Mouse (Mus musculus) forebrain, embryonic 12.5 days (tissue): Measurements from ENCODE around the gene Odf4. TPM values are rescaled to one million over a fixed set of nuclear protein-coding genes. Genes with fewer than 3 reads are reported as not detected.

ENCODE experiments used
- ATAC-seq: fragments of 200-750 bp; cut with Nextera tagmentation; 2 replicates; pipeline ENCODE4 v1.8.0; 2017; ENCODE audit warnings: moderate TSS enrichment; ENCODE audit not compliant: low FRiP score
- H3K27ac ChIP-seq: fragments of 300-500 bp; sonication (generic); 2 replicates; pipeline ENCODE4 v1.5.1; 2016; ENCODE audit warnings: mild to moderate bottlenecking
- H3K27me3 ChIP-seq: fragments of 300-500 bp; sonication (generic); 2 replicates; pipeline ENCODE4 v1.6.1; 2016; ENCODE audit warnings: mild to moderate bottlenecking
- H3K36me3 ChIP-seq: fragments of 300-500 bp; sonication (generic); replicated peaks from 2 replicates; pipeline ENCODE4 v1.6.1; 2016; ENCODE audit warnings: mild to moderate bottlenecking
- H3K4me1 ChIP-seq: fragments of 300-500 bp; sonication (generic); 2 replicates; pipeline ENCODE4 v1.6.1; 2016
- H3K4me2 ChIP-seq: fragments of 300-500 bp; sonication (generic); 2 replicates; pipeline ENCODE4 v1.6.1; 2016; ENCODE audit warnings: mild to moderate bottlenecking, moderate library complexity
- H3K4me3 ChIP-seq: fragments of 300-500 bp; sonication (generic); replicated peaks from 2 replicates; pipeline ENCODE4 v1.5.1; 2016; ENCODE audit warnings: mild to moderate bottlenecking
- H3K9ac ChIP-seq: fragments of 300-500 bp; sonication (generic); 2 replicates; pipeline ENCODE4 v1.6.1; 2016; ENCODE audit warnings: mild to moderate bottlenecking
- H3K9me3 ChIP-seq: fragments of 300-500 bp; sonication (generic); 2 replicates; pipeline ENCODE4 v1.6.1; 2016
- WGBS: fragments of 180-500 bp; shearing (Covaris S2); methylation state at CpG from one replicate; pipeline ENCODE4 v1.1.7; 2016; 5-methylcytosine and 5-hydroxymethylcytosine counted together
- polyA plus RNA-seq: library from polyadenylated mRNA; unstranded; fragments of >200 nt; fragmentation: Nextera tagmentation; extraction: Ambion mirVana; gene quantifications from 2 replicates; pipeline ENCODE4 v1.2.1, GENCODE M21; 2016

The Odf4 gene
- polyA plus RNA-seq, 1 experiment from 2014 or later, result 0.54 TPM

DNA sequence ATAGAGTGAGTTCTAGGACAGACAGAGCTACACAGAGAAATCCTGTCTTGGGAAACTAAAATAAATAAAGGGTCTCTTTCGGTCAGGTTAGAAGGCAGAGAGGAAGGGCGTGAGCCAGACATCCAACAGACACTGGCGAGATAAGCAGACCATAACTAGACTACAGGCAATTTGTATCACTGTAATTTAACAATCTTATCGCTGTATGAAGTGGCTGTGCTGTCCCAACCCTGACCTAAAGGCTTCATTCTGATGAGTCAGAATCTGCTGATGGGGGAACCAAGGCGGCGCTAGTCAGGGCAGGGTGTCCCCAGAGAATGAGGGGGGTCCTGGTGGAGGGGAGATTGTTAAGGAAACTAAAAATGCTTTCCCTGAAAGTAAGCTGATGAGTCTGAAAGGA is 28.1 kb downstream of the Odf4 start:
- peaks cover 6% of the 10 kb centered on the region; the same call in 1 of the 2 replicates for H3K27me3 ChIP-seq
- no peaks in the 10 kb centered on the region for H3K9me3 ChIP-seq
- no peak overlapping the region for H3K4me3 ChIP-seq
- no peak overlapping the region for H3K9ac ChIP-seq
- no peak overlapping the region for H3K27ac ChIP-seq
- no peak overlapping the region for H3K4me2 ChIP-seq
- H3K4me1 ChIP-seq, result peaks cover 11% of the 10 kb centered on the region
- peaks cover 11% of the 10 kb centered on the region for H3K36me3 ChIP-seq
- WGBS, result 88% methylated on average over 6 of the region's 6 CpGs
- no peak for ATAC-seq

DNA sequence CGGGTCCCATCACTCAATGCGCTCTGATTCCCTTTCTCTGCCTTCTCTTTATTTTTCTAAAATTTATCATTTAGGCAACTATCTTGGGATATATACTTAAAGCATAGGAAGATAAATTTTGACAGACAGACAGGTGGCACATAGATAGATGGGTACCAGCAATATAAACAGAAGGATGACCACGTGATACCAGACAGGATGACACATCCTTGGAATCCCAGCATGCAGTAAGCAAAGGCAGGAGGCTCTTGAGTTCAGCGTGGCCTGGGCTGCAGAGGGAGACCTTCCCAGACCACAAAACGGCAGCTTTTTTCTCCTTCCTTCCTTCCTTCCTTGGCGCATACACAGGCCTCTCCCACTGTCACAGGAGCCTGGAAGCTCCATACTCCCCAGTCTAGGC is 29.0 kb downstream of the Odf4 start:
- Histone ChIP-seq H3K9ac (no peak overlapping the region), H3K27me3 (peaks cover 6% of the 10 kb centered on the region; the same call in 1 of the 2 replicates), H3K4me3 (no peak overlapping the region), H3K4me1 (peaks cover 9% of the 10 kb centered on the region), H3K36me3 (peaks cover 1% of the 10 kb centered on the region), H3K27ac (no peak overlapping the region), H3K4me2 (no peak overlapping the region), H3K9me3 (no peaks in the 10 kb centered on the region)
- ATAC-seq, result no peak
- WGBS, result 75% methylated on average over 6 of the region's 6 CpGs

DNA sequence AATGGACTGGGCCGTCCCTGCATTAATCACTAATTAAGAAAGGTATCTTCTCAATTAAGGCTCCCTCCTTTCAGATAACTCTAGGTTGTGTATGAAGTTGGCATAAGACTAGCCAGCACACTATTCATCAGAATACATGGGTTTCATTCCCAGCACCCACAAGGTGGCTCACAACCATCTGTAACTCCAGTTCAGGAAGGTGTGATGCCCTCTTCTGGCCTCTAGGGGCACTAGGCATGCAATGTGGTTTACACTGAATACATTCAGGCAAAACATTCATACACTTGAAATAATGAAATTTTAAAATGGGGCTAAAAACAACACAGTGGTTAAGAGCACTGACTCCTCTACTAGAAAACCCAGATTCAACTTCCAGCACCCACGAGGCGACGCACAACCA is 29.8 kb downstream of the Odf4 start:
- H3K9me3 ChIP-seq, result no peaks in the 10 kb centered on the region
- H3K4me2 ChIP-seq, result no peak overlapping the region
- 51% methylated on average over 4 of the region's 4 CpGs for WGBS
- H3K4me1 ChIP-seq, result peaks cover 4% of the 10 kb centered on the region; the same call in 1 of the 2 replicates
- no peak overlapping the region for H3K9ac ChIP-seq
- no peak overlapping the region for H3K4me3 ChIP-seq
- no peak overlapping the region for H3K27ac ChIP-seq
- peaks cover 6% of the 10 kb centered on the region; the same call in 1 of the 2 replicates for H3K27me3 ChIP-seq
- H3K36me3 ChIP-seq, result no peaks in the 10 kb centered on the region
- no peak for ATAC-seq

DNA sequence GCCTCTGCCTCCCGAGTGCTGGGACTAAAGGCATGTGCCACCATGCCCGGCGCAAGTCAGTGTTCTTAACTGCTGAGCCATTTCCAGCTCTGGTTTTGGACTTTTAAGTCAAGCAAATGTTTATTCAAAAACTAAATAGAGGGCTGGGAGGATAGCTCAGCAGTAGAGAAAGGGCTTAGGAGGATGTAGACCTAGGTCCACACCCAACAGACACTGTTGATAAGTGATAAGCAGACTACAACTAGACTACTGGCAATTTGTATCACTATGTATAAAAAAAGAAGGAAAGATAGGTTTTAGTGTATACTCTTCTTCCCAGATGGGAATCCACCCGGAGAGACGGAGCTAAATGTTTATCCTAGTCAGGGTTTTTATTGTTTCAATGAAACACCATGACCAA is 30.6 kb downstream of the Odf4 start:
- no peak overlapping the region for H3K4me3 ChIP-seq
- H3K9ac ChIP-seq, result no peak overlapping the region
- peaks cover 4% of the 10 kb centered on the region; the same call in 1 of the 2 replicates for H3K4me1 ChIP-seq
- H3K36me3 ChIP-seq, result no peaks in the 10 kb centered on the region
- H3K9me3 ChIP-seq, result no peaks in the 10 kb centered on the region
- ATAC-seq, result no peak
- H3K27me3 ChIP-seq, result peaks cover 6% of the 10 kb centered on the region; the same call in 1 of the 2 replicates
- WGBS, result 92% methylated on average over 5 of the region's 5 CpGs
- no peak overlapping the region for H3K4me2 ChIP-seq
- H3K27ac ChIP-seq, result no peak overlapping the region

GRCm38 (mm10) chr11:68893911-68894464 is 32.9 kb downstream of the Odf4 start:
- Histone ChIP-seq H3K27ac (no peak overlapping the region), H3K36me3 (no peaks in the 10 kb centered on the region), H3K27me3 (no peaks in the 10 kb centered on the region), H3K9ac (no peak overlapping the region), H3K4me1 (no peaks in the 10 kb centered on the region), H3K4me3 (no peak overlapping the region), H3K4me2 (no peak overlapping the region), H3K9me3 (no peaks in the 10 kb centered on the region)
- no peak for ATAC-seq
- 75% methylated on average over 12 of the region's 12 CpGs for WGBS

DNA sequence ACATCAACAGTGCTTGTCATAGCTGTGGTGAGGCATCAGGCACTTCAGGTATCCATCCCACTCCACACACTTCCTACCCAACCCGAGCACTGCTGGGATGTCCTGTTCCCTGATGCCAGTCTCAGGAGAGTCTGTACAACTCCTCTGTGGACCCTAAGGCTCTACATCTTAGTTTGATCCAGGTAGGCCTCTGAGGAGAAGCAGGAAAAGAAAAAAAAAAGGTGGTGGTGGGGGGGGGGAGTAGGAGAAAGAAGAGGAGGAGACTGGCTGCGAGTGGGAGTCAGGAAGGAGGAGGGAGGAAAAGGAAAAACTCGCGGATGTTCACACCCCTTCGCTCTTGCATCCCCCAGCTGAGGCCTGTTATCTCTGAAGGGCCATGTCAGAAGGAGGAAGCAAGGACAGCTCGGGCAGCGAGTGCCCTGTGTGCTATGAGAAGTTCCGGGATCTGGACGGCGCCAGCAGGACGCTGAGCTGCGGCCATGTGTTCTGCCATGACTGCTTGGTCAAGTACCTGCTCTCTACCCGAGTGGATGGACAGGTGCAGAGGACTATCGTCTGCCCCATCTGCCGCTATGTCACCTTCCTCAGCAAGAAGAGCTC is 34.5 kb downstream of the Odf4 start:
- Histone ChIP-seq H3K4me2 (no peak overlapping the region), H3K9ac (no peak overlapping the region), H3K27ac (no peak overlapping the region), H3K4me3 (no peak overlapping the region), H3K4me1 (no peaks in the 10 kb centered on the region), H3K9me3 (no peaks in the 10 kb centered on the region), H3K36me3 (no peaks in the 10 kb centered on the region), H3K27me3 (no peaks in the 10 kb centered on the region; the same call in 1 of the 2 replicates)
- ATAC-seq, result no peak
- WGBS, result 88% methylated on average over 15 of the region's 15 CpGs

- 81% methylated on average over 5 of the region's 5 CpGs for WGBS
- Histone ChIP-seq H3K9me3 (no peaks in the 10 kb centered on the region), H3K4me3 (no peak overlapping the region), H3K9ac (no peak overlapping the region), H3K27ac (no peak overlapping the region), H3K36me3 (no peaks in the 10 kb centered on the region), H3K27me3 (no peaks in the 10 kb centered on the region; the same call in 1 of the 2 replicates), H3K4me1 (no peaks in the 10 kb centered on the region), H3K4me2 (no peak overlapping the region)
- ATAC-seq, result no peak
Measured at GRCm38 (mm10) chr11:68891823-68892222, 35.1 kb downstream of the Odf4 start.

DNA sequence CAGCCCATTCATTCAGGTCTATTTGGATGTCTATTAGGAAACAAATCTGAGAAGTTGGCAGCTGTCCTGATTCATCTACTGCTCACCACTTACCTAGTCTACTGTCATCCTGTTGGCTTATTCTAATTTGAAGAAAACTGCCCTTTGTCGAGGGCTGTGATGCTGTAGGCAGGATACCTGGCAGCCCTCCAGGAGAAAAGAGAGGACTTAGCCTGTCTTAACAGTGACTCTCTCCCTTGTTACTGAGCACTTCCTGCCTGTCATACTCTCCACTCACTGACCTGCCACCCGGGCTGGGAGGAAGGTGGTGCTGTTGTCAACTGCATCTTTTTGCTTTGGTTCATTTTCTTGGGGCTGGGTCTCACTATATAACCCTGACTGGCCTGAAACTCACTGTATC is 36.3 kb downstream of the Odf4 start:
- Histone ChIP-seq H3K27ac (no peak overlapping the region), H3K4me1 (no peaks in the 10 kb centered on the region), H3K4me3 (no peak overlapping the region), H3K27me3 (no peaks in the 10 kb centered on the region; the same call in 1 of the 2 replicates), H3K9me3 (no peaks in the 10 kb centered on the region), H3K36me3 (no peaks in the 10 kb centered on the region), H3K9ac (no peak overlapping the region), H3K4me2 (no peak overlapping the region)
- WGBS, result 48% methylated on average over 2 of the region's 2 CpGs
- no peak for ATAC-seq

- 70% methylated on average over 2 of the region's 2 CpGs for WGBS
- no peak overlapping the region for H3K9ac ChIP-seq
- H3K4me3 ChIP-seq, result no peak overlapping the region
- ATAC-seq, result no peak
- no peaks in the 10 kb centered on the region for H3K36me3 ChIP-seq
- H3K27me3 ChIP-seq, result no peaks in the 10 kb centered on the region; the same call in 1 of the 2 replicates
- no peaks in the 10 kb centered on the region for H3K9me3 ChIP-seq
- H3K4me1 ChIP-seq, result no peaks in the 10 kb centered on the region
- no peak overlapping the region for H3K27ac ChIP-seq
- H3K4me2 ChIP-seq, result no peak overlapping the region
Measured at GRCm38 (mm10) chr11:68888653-68889052, 38.2 kb downstream of the Odf4 start.

DNA sequence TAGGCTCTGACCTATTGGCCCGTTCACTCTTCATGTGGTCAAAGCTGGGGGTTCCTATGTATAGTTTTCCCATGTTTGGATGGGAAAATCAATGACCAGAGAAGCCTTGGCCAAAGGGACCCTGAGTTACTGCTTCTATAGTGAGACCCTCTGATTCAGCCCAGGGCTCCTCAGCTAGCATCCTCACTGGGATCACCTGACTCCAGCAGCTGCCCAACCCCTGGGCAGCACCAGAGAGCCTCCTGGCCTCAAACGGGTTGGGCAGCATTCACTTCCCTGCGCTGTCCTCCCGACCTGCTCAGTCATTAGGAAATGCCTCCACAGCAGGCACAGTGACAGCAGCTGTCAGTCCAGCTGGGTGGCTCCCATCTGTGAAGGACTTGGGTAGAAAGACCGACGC is 38.6 kb downstream of the Odf4 start, which contains the start of gene Rnf222:
Gene Rnf222 (plus strand): TSS at position 301 of the 400 bp plus-strand sequence.
- no peak for ATAC-seq
- Histone ChIP-seq H3K9ac (no peak within 1 kb of the TSS), H3K27ac (no peak within 1 kb of the TSS), H3K36me3 (no peaks in the 10 kb centered on the region), H3K27me3 (no peaks in the 10 kb centered on the region; the same call in 1 of the 2 replicates), H3K9me3 (no peaks in the 10 kb centered on the region), H3K4me1 (no peaks in the 10 kb centered on the region), H3K4me3 (no peak within 1 kb of the TSS), H3K4me2 (no peak within 1 kb of the TSS)
- 37% methylated on average over 6 of the region's 6 CpGs for whole genome bisulfite sequencing

DNA sequence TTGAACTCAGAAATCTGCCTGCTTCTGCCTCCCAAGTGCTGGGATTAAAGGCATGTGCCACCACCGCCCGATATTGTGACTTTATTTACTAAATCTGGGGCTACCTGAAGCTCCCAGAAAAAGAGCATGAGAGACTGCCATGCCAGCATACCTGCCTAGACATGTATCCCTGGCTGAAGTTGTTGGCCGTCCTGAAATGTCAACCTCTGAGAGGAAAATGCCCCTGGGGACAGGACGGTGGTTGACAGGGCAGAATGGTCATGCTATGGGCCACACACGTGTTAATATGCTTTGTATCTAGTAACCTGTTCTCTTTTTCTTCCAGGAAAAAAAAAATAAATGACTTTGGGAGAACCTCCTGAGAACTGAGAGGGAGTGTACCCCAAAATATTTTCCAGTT is 40.8 kb downstream of the Odf4 start:
- H3K9me3 ChIP-seq, result no peaks in the 10 kb centered on the region
- 83% methylated on average over 5 of the region's 5 CpGs for WGBS
- no peaks in the 10 kb centered on the region for H3K4me1 ChIP-seq
- H3K9ac ChIP-seq, result no peak overlapping the region
- no peak overlapping the region for H3K4me3 ChIP-seq
- no peaks in the 10 kb centered on the region; the same call in 1 of the 2 replicates for H3K27me3 ChIP-seq
- no peak for ATAC-seq
- no peaks in the 10 kb centered on the region for H3K36me3 ChIP-seq
- no peak overlapping the region for H3K27ac ChIP-seq
- H3K4me2 ChIP-seq, result no peak overlapping the region

GRCm38 (mm10) chr11:68884368-68884767 is 42.5 kb downstream of the Odf4 start:
- ATAC-seq, result no peak
- H3K36me3 ChIP-seq, result no peaks in the 10 kb centered on the region
- 78% methylated on average over 5 of the region's 5 CpGs for WGBS
- no peaks in the 10 kb centered on the region for H3K9me3 ChIP-seq
- no peak overlapping the region for H3K4me2 ChIP-seq
- H3K27ac ChIP-seq, result no peak overlapping the region
- no peak overlapping the region for H3K9ac ChIP-seq
- no peak overlapping the region for H3K4me3 ChIP-seq
- H3K4me1 ChIP-seq, result no peaks in the 10 kb centered on the region
- no peaks in the 10 kb centered on the region; the same call in 1 of the 2 replicates for H3K27me3 ChIP-seq

DNA sequence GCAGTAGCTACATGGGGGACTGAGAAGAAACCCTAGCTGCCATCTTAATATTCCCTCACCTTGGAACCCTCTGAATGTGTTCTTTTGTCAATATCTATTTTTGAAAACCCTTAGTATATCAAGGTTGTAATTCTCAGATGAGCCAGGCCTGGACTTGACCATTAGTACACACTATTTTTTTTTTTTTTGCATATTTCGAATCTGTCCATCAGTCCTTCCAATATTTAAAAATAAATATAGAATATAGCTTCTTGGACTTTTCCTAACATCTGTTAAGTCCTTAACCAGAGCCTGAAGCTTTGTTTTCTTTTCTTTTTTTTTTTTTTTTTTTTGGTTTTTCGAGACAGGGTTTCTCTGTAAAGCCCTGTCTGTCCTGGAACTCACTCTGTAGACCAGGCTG is 43.0 kb downstream of the Odf4 start:
- no peaks in the 10 kb centered on the region for H3K4me1 ChIP-seq
- no peak overlapping the region for H3K4me3 ChIP-seq
- H3K36me3 ChIP-seq, result no peaks in the 10 kb centered on the region
- H3K27ac ChIP-seq, result no peak overlapping the region
- no peaks in the 10 kb centered on the region for H3K9me3 ChIP-seq
- 79% methylated on average over 2 of the region's 2 CpGs for WGBS
- no peak overlapping the region for H3K9ac ChIP-seq
- no peaks in the 10 kb centered on the region; the same call in 1 of the 2 replicates for H3K27me3 ChIP-seq
- no peak overlapping the region for H3K4me2 ChIP-seq
- no peak for ATAC-seq
